Mouse (Mus musculus) forebrain, embryonic 15.5 days (tissue): ENCODE data around the gene B4galt4. TPM values are rescaled to one million over a fixed set of nuclear protein-coding genes. Genes with fewer than 3 reads are reported as not detected.

Source experiments
- ATAC-seq: fragments of 200-750 bp; cut with Nextera tagmentation; replicated peaks from 2 replicates; pipeline ENCODE4 v1.8.0; 2017; ENCODE audit warnings: mild to moderate bottlenecking, moderate TSS enrichment, moderate library complexity
- H3K27ac ChIP-seq: fragments of 300-500 bp; sonication (generic); replicated peaks from 2 replicates; pipeline ENCODE4 v1.5.1; 2015; ENCODE audit warnings: mild to moderate bottlenecking, inconsistent platforms
- H3K27me3 ChIP-seq: fragments of 300-500 bp; sonication (generic); 2 replicates; pipeline ENCODE4 v1.6.1; 2015; ENCODE audit warnings: inconsistent platforms
- H3K36me3 ChIP-seq: fragments of 300-500 bp; sonication (generic); 2 replicates; pipeline ENCODE4 v1.6.1; 2015; ENCODE audit warnings: mild to moderate bottlenecking, inconsistent platforms
- H3K4me1 ChIP-seq: fragments of 300-500 bp; sonication (generic); 2 replicates; pipeline ENCODE4 v1.6.1; 2015; ENCODE audit warnings: inconsistent platforms
- H3K4me2 ChIP-seq: fragments of 300-500 bp; sonication (generic); replicated peaks from 2 replicates; pipeline ENCODE4 v1.6.1; 2015; ENCODE audit warnings: mild to moderate bottlenecking, inconsistent platforms
- H3K4me3 ChIP-seq: fragments of 300-500 bp; sonication (generic); 2 replicates; pipeline ENCODE4 v1.5.1; 2015; ENCODE audit warnings: mild to moderate bottlenecking, inconsistent platforms
- H3K9ac ChIP-seq: fragments of 300-500 bp; sonication (generic); replicated peaks from 2 replicates; pipeline ENCODE4 v1.6.1; 2015; ENCODE audit warnings: mild to moderate bottlenecking, inconsistent platforms
- H3K9me3 ChIP-seq: fragments of 300-500 bp; sonication (generic); 2 replicates; pipeline ENCODE4 v1.6.1; 2016; ENCODE audit warnings: inconsistent platforms
- WGBS: fragments of 180-500 bp; shearing (Covaris S2); methylation state at CpG from one replicate; pipeline ENCODE4 v1.1.7; 2015; ENCODE audit warnings: mixed read lengths; 5-methylcytosine and 5-hydroxymethylcytosine counted together
- polyA plus RNA-seq: library from polyadenylated mRNA; unstranded; fragments of >200 nt; fragmentation: Nextera tagmentation; extraction: Ambion mirVana; gene quantifications from 2 replicates; pipeline ENCODE4 v1.2.1, GENCODE M21; 2015

B4galt4 gene
- polyA plus RNA-seq, 1 experiment from 2014 or later, result 27.4 TPM

DNA sequence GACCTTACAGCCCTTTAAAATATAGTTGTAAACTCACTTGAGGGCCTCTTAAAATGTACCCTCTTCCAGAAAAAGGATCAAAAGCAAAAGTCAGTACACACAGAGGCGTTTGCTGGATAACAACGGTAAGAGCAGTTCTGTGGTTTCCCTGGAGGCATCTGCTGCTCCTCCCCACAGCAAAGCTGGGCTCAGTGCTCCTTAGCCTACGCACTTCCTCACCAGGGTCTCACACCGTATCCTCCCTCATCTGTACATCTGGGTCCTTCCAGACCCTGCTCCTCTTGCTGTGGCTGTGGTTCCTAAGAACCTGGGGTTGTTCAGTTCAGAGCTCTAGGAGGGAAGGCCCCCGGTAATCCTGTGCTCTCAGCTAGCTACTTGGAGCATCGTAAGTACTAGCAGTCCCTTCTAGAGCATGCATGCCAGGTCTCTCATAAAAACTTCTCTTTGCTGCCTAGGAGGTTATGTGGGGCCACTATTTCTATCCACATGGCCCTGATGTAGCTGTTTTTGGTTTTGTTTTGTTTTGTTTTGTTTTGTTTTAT lies 18.8 kb downstream of the B4galt4 start:
- no peak overlapping the region for H3K9ac ChIP-seq
- H3K4me1 ChIP-seq, result no peaks in the 10 kb centered on the region
- no peaks in the 10 kb centered on the region for H3K27me3 ChIP-seq
- H3K36me3 ChIP-seq, result peaks cover 16% of the 10 kb centered on the region
- ATAC-seq, result no peak
- H3K4me3 ChIP-seq, result no peak overlapping the region
- no peak overlapping the region for H3K4me2 ChIP-seq
- 86% methylated on average over 6 of the region's 6 CpGs for WGBS
- H3K9me3 ChIP-seq, result no peaks in the 10 kb centered on the region
- H3K27ac ChIP-seq, result no peak overlapping the region

DNA sequence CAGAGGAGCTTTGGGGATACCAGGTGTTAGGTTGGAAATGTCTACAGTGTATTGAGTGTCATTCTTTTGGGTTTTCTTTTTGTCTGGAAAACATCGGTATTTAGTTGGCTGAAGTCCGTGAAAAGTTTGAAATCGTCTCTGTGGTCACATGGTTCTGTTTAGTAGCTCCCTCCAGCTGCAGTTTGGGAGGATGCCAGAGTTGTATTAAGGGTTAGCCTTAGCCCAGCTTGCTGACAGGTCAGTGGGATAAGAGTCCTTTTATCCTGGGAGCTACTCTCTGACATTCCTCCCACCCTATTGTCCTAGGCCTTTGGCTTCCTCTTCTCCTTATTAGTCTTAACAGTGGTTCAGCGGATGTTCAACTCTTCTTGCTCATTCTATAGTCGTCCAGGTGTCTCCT lies 19.9 kb downstream of the B4galt4 start:
- 80% methylated on average over 5 of the region's 5 CpGs for WGBS
- H3K4me1 ChIP-seq, result no peaks in the 10 kb centered on the region

DNA sequence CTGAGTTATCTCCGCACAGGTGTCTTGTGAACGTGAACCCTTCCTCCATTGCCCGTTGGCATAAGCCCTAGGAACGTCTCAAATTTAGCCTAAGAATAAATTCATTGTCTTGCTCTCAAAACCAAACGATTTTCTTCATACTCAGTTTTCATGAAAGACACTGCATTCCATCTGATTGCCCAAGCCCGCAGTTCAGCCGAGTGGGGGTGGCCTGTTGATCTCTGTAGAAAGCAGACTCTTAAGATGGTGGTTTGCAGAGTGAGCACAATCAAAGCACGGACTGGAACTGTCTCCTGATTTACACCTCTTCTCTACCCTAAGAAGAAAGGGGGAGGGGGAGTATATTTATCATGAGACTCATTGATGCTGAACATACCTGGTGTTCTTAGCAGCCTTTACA lies 20.3 kb downstream of the B4galt4 start:
- Histone ChIP-seq H3K36me3 (peaks cover 20% of the 10 kb centered on the region), H3K4me3 (no peak overlapping the region), H3K4me2 (no peak overlapping the region), H3K27me3 (no peaks in the 10 kb centered on the region), H3K4me1 (no peaks in the 10 kb centered on the region), H3K9ac (no peak overlapping the region), H3K27ac (no peak overlapping the region), H3K9me3 (no peaks in the 10 kb centered on the region)
- WGBS, result 91% methylated on average over 8 of the region's 8 CpGs
- no peak for ATAC-seq

More for the DNA sequence above, 19.9 kb downstream of the B4galt4 start:
- H3K4me3 ChIP-seq, result no peak overlapping the region
- H3K4me2 ChIP-seq, result no peak overlapping the region
- peaks cover 20% of the 10 kb centered on the region for H3K36me3 ChIP-seq
- no peak for ATAC-seq
- no peaks in the 10 kb centered on the region for H3K9me3 ChIP-seq
- no peak overlapping the region for H3K9ac ChIP-seq
- no peak overlapping the region for H3K27ac ChIP-seq
- H3K27me3 ChIP-seq, result no peaks in the 10 kb centered on the region

DNA sequence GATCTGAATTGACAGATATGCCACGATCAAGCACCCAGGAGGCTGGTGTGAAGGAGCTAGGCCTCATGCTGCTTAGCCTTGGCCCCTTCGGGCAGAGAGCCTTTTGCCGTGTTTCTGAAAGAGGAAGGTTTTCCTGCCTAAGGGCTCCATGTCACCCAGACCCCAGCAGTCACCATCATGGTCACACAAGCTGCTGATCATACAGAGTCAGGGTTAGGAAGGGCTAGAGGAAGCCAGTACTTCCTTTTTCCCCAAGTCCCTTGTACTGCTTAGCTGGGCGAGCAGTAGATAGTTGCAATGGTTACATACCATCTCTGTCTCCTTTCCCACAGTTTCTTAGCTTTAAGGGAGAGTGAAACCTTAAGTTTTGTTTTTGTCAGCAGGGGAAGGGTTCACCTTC lies 21.4 kb downstream of the B4galt4 start:
- Histone ChIP-seq H3K9ac (no peak overlapping the region), H3K27me3 (no peaks in the 10 kb centered on the region), H3K36me3 (peaks cover 15% of the 10 kb centered on the region), H3K27ac (no peak overlapping the region), H3K4me3 (no peak overlapping the region), H3K9me3 (no peaks in the 10 kb centered on the region), H3K4me1 (no peaks in the 10 kb centered on the region), H3K4me2 (no peak overlapping the region)
- 93% methylated on average over 4 of the region's 4 CpGs for WGBS
- no peak for ATAC-seq

DNA sequence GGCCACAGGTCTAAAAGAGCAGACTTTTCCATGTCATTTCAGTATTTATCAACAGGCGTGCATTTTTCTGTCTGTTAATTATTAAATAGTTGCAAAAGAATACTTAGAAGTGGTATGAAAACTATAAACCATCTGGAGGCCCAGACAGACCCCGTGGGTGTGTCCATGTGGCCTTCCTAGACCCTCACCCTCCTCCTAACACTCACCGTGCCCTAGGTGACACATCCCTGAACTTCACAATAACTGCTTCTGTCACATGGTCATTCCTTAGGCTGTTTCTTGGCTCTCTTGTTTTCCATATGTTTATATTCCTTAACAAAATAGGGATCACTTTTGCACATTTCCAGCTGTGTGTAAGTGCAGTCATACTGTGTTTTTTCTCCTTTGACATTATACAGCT lies 24.6 kb downstream of the B4galt4 start:
- no peaks in the 10 kb centered on the region for H3K4me1 ChIP-seq
- H3K4me3 ChIP-seq, result no peak overlapping the region
- WGBS, result 70% methylated on average over 3 of the region's 3 CpGs
- H3K4me2 ChIP-seq, result no peak overlapping the region
- peaks cover 15% of the 10 kb centered on the region for H3K36me3 ChIP-seq
- no peaks in the 10 kb centered on the region for H3K27me3 ChIP-seq
- H3K9me3 ChIP-seq, result no peaks in the 10 kb centered on the region
- no peak for ATAC-seq
- no peak overlapping the region for H3K9ac ChIP-seq
- H3K27ac ChIP-seq, result no peak overlapping the region

DNA sequence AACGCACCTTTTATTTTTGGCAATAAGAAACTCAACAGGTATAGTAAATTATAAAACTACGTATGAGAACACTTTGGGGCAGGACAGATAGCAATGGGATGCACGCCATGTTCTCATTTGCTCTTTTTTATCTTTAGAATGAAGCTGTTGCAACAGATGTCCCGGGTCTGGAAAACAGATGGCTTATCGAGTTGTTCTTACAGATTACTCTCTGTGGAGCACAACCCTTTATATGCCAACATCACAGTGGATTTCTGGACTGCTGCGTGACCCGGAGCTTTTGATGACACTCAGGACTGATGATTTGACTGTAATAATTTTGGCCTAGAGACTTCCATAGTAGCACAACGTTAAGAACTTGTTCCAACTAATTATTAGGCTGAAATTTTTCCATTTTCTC lies 25.7 kb downstream of the B4galt4 start:
- Histone ChIP-seq H3K27me3 (no peaks in the 10 kb centered on the region), H3K9me3 (no peaks in the 10 kb centered on the region), H3K36me3 (peaks cover 15% of the 10 kb centered on the region), H3K4me3 (no peak overlapping the region), H3K4me1 (no peaks in the 10 kb centered on the region), H3K4me2 (no peak overlapping the region), H3K9ac (no peak overlapping the region), H3K27ac (no peak overlapping the region)
- ATAC-seq, result no peak
- WGBS, result 73% methylated on average over 8 of the region's 8 CpGs

DNA sequence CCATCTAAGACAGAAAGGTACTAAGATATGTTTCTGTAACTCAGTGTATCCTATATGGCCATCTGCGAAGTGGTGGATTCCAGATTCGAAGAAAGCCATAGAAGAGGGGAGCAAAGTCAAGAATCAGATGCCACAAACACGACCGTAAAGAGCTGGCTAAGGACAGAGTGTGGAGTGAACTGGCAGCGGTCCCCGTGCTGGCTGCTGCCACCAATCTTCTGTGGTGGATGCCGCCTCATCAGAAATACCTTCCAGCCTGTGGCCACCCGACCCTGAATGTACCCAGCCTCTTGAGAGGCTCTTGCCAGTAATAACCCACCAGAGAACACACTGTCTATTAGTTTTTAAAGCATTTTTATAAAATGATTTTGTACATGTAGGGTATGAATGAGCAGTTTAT lies 26.3 kb downstream of the B4galt4 start:
- H3K9me3 ChIP-seq, result no peaks in the 10 kb centered on the region
- H3K36me3 ChIP-seq, result peaks cover 15% of the 10 kb centered on the region
- H3K9ac ChIP-seq, result no peak overlapping the region
- H3K4me1 ChIP-seq, result no peaks in the 10 kb centered on the region
- WGBS, result 89% methylated on average over 8 of the region's 8 CpGs
- no peak overlapping the region for H3K4me3 ChIP-seq
- no peak overlapping the region for H3K4me2 ChIP-seq
- H3K27ac ChIP-seq, result no peak overlapping the region
- no peak for ATAC-seq
- H3K27me3 ChIP-seq, result no peaks in the 10 kb centered on the region

DNA sequence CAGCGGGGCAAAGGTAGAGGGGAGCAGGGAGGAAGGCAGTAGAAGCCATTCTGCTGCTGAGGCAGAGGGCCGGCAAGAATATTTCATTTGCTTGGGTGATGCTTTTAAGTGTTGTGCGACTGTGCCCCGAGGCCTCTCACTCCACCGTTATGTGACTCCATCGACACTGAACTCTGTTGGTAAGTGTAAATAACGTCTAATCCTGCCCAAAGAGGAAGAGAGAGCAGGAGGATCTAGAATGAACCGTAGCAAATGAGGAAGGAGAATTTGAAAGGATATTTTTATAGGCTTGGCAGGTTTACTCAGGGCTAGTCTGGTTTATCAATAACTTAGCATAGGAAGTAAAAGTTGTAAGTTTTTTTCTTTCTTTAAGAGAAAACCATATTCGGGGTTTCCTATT lies 27.5 kb downstream of the B4galt4 start:
- no peak for ATAC-seq
- Histone ChIP-seq H3K9me3 (no peaks in the 10 kb centered on the region), H3K27ac (no peak overlapping the region)

DNA sequence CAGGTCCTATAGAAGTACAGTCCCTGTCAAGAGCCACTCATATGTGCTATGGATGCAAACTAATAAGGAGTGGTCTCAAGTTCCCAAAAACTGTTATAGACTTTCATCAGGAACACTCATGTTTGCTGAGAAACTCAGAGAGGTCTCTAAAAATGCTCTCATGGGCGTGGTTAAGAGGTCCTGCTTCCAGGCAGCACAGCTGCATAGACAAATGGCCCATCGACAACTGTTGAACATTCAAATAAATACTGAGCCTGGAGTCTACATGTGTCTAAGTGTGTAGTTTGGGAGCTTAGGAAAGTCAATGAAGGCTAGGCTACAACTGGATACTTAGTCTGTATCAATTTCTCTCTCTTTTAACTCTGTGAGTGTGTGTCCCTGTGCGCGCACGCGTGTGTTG lies 29.1 kb downstream of the B4galt4 start:
- H3K27ac ChIP-seq, result no peak overlapping the region
- H3K4me2 ChIP-seq, result no peak overlapping the region
- H3K9me3 ChIP-seq, result no peaks in the 10 kb centered on the region
- no peak for ATAC-seq
- no peaks in the 10 kb centered on the region for H3K27me3 ChIP-seq
- H3K4me3 ChIP-seq, result no peak overlapping the region
- no peak overlapping the region for H3K9ac ChIP-seq
- peaks cover 12% of the 10 kb centered on the region for H3K36me3 ChIP-seq
- WGBS, result 96% methylated on average over 6 of the region's 6 CpGs
- no peaks in the 10 kb centered on the region for H3K4me1 ChIP-seq

More for the DNA sequence above, 27.5 kb downstream of the B4galt4 start:
- Histone ChIP-seq H3K36me3 (peaks cover 15% of the 10 kb centered on the region), H3K27me3 (no peaks in the 10 kb centered on the region), H3K9ac (no peak overlapping the region), H3K4me1 (no peaks in the 10 kb centered on the region), H3K4me2 (no peak overlapping the region), H3K4me3 (no peak overlapping the region)
- WGBS, result 90% methylated on average over 9 of the region's 9 CpGs

DNA sequence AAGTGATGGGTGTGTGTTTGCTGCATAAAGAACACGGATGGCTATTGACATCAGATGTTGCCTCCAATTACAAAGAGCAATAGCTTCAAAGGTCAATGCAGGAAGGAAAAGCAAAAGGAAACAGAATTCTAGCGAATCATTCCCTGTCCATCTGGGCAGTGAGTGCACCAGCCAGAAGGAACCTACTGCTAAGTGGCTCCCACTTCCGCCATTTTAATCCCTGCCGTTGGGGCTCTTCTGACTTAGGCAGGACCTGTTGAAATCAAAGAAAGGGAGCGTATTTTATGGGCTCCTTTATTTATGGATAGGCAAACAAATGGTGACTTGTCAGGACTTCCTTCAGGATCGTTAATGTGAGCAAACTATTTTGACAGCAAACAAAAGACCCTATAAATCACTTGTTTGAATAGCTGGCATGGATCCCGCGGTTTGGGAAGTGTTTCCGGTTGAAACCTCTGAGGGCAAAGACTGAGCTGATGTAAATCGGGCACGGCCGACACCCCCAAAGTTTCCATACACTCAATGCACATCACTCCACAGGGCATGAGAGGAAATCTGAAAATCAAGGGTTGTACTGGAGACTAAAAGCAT lies 30.9 kb downstream of the B4galt4 start:
- Histone ChIP-seq H3K27me3 (no peaks in the 10 kb centered on the region), H3K4me1 (no peaks in the 10 kb centered on the region), H3K9me3 (no peaks in the 10 kb centered on the region), H3K36me3 (peaks cover 10% of the 10 kb centered on the region; the same call in 1 of the 2 replicates), H3K4me3 (no peak overlapping the region), H3K9ac (no peak overlapping the region), H3K4me2 (no peak overlapping the region), H3K27ac (no peak overlapping the region)
- ATAC-seq, result no peak
- 50% methylated on average over 12 of the region's 12 CpGs for WGBS

DNA sequence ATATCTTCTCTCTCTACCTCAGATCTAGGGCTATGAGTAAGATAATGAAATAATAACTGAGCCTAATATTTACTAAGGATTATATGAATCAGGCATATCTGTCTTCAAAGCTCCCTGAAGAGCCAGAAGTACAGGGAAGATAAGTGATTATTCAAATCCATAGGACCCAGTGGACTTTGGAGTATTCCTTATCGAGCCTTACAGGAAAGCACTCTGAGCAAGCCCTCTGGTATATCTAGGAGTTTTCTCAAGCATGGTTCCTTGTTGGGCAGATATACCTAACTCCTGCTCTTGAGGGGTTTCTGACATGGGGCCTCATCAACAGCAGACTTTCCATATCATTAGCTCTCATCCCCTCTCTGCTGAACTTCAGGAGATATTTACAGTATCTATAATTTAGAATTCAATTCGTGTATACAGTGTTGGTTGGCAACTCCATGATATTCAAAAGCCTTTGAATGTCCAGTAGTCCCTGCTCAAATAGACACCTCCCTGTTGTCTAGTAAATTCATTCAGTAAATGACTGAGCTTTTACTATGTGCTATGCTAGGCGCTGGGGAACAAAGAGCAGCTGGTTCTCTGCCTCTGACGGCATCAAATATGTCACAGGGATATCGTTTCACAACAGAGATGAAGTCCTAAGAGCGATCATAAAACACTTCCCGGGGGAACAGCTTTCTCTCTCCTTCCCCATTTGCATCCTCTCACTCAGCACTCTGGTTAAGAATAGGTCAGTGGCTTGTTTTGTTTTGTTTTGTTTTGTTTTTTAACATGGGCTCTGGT lies 33.1 kb downstream of the B4galt4 start:
- Histone ChIP-seq H3K27me3 (no peaks in the 10 kb centered on the region), H3K9ac (no peak overlapping the region), H3K36me3 (no peaks in the 10 kb centered on the region), H3K9me3 (no peaks in the 10 kb centered on the region), H3K27ac (no peak overlapping the region), H3K4me3 (no peak overlapping the region), H3K4me1 (no peaks in the 10 kb centered on the region), H3K4me2 (no peak overlapping the region)
- no peak for ATAC-seq
- WGBS, result 60% methylated on average over 7 of the region's 7 CpGs

DNA sequence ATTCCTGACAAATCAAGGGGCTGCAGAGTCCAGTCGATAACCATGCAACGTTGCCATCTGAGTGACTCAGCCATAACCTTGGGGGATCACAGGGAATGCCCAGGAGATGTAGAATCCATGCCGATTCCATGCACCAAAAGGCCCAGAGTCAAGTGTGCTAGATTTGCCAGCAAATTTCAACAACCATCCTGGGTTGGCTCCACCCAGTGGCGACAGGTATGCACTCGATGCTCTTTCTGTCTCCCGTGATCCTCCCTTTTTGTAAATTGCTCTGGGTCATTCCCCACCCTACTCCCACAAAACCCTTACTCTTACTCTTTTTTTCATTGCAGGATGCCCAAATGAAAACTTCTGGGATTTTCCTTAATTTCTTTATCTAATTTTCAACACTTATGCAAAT lies 34.3 kb downstream of the B4galt4 start:
- no peak overlapping the region for H3K27ac ChIP-seq
- H3K9me3 ChIP-seq, result no peaks in the 10 kb centered on the region
- H3K27me3 ChIP-seq, result no peaks in the 10 kb centered on the region
- H3K36me3 ChIP-seq, result no peaks in the 10 kb centered on the region
- no peak for ATAC-seq
- H3K4me2 ChIP-seq, result no peak overlapping the region
- no peak overlapping the region for H3K4me3 ChIP-seq
- H3K4me1 ChIP-seq, result no peaks in the 10 kb centered on the region
- WGBS, result 61% methylated on average over 6 of the region's 6 CpGs
- H3K9ac ChIP-seq, result no peak overlapping the region
